Mouse (Mus musculus): ENCODE data around the gene Spats2. TPM values are rescaled to one million over a fixed set of nuclear protein-coding genes. Genes with fewer than 3 reads are reported as not detected.
A peak's percentile ranks its signal among the peaks of the same experiment; 100 is the strongest.

The Spats2 gene
- polyA plus RNA-seq, 1 experiment, result 39.1 TPM

GRCm38 (mm10) chr15:99096831-99097500, 28.8 kb upstream of the Spats2 start:
- peaks cover 45% of the 10 kb centered on the region for H3K27me3 ChIP-seq (ENCODE audit: control insufficient read depth, insufficient read depth, insufficient read length)
- H3K4me2 ChIP-seq (ENCODE audit: low read depth), result peak overlapping the region; percentile 98
- no peaks in the 10 kb centered on the region for H3K36me3 ChIP-seq (ENCODE audit: control insufficient read depth, insufficient read depth)
- H3K79me2 ChIP-seq (ENCODE audit: control insufficient read depth, insufficient read depth), result no peaks in the 10 kb centered on the region
- peak overlapping the region; percentile 1 for H3K4me3 ChIP-seq
- TF ChIP-seq POLR2AphosphoS2 (IDR thresholded peaks at IDR 0.05; ENCODE audit: insufficient read length, low read depth) (no peak), MYOG (IDR thresholded peaks at IDR 0.05; ENCODE audit: control insufficient read depth in 1 of 3, insufficient read depth in 1 of 3, insufficient read length in 2 of 3, low read depth in 2 of 3) (no peak), MAX (IDR thresholded peaks at IDR 0.05; ENCODE audit: low read depth) (no peak), MYOD1 (IDR thresholded peaks at IDR 0.05; ENCODE audit: control insufficient read depth in 1 of 3, insufficient read length in 2 of 3, low read depth in 2 of 3) (peak in 1 of 3 experiments; percentile 24), E2F4 (IDR thresholded peaks at IDR 0.05; ENCODE audit: insufficient read depth) (no peak)
- H3ac ChIP-seq (ENCODE audit: control insufficient read depth, insufficient read length), result no peak overlapping the region

GRCm38 (mm10) chr15:99097840-99098492, 27.8 kb upstream of the Spats2 start:
- peak overlapping the region; percentile 1 for H3K4me3 ChIP-seq

GRCm38 (mm10) chr15:99098493-99098861, 27.2 kb upstream of the Spats2 start:
- Histone ChIP-seq H3K4me3 (peak overlapping the region; percentile 1), H3K4me2 (ENCODE audit: low read depth) (peak overlapping the region; percentile 98), H3K79me2 (ENCODE audit: control insufficient read depth, insufficient read depth) (no peaks in the 10 kb centered on the region), H3K36me3 (ENCODE audit: control insufficient read depth, insufficient read depth) (no peaks in the 10 kb centered on the region), H3ac (ENCODE audit: control insufficient read depth, insufficient read length) (no peak overlapping the region), H3K27me3 (ENCODE audit: control insufficient read depth, insufficient read depth, insufficient read length) (peaks cover 43% of the 10 kb centered on the region)
- no peak for TF ChIP-seq MAX (IDR thresholded peaks at IDR 0.05; ENCODE audit: low read depth)
- no peak for TF ChIP-seq POLR2A (IDR thresholded peaks at IDR 0.05; ENCODE audit: insufficient read length, low read depth)
- TF ChIP-seq TCF3 (IDR thresholded peaks at IDR 0.05; ENCODE audit: insufficient read length, low read depth), result no peak
- no peak for TF ChIP-seq TCF12 (IDR thresholded peaks at IDR 0.05; ENCODE audit: insufficient read depth, poor library complexity, severe bottlenecking)
- TF ChIP-seq POLR2AphosphoS2 (IDR thresholded peaks at IDR 0.05; ENCODE audit: insufficient read length, low read depth), result no peak
- no peak for TF ChIP-seq CEBPB (IDR thresholded peaks at IDR 0.05; ENCODE audit: insufficient read depth, poor library complexity, severe bottlenecking)
- TF ChIP-seq SRF (IDR thresholded peaks at IDR 0.05; ENCODE audit: control insufficient read depth, insufficient read length, low read depth), result no peak
- TF ChIP-seq MYOG (IDR thresholded peaks at IDR 0.05; ENCODE audit: control insufficient read depth in 1 of 3, insufficient read depth in 1 of 3, insufficient read length in 2 of 3, low read depth in 2 of 3), result no peak
- TF ChIP-seq MYOD1 (IDR thresholded peaks at IDR 0.05; ENCODE audit: control insufficient read depth in 1 of 3, insufficient read length in 2 of 3, low read depth in 2 of 3), result no peak
- TF ChIP-seq USF1 (IDR thresholded peaks at IDR 0.05; ENCODE audit: low read depth), result no peak
- no peak for TF ChIP-seq REST (IDR thresholded peaks at IDR 0.05; ENCODE audit: insufficient read depth, insufficient read length)
- no peak for TF ChIP-seq E2F4 (IDR thresholded peaks at IDR 0.05; ENCODE audit: insufficient read depth)

More at GRCm38 (mm10) chr15:99097840-99098492, 27.8 kb upstream of the Spats2 start:
- Histone ChIP-seq H3K27me3 (ENCODE audit: control insufficient read depth, insufficient read depth, insufficient read length) (peaks cover 45% of the 10 kb centered on the region), H3K4me2 (ENCODE audit: low read depth) (peak overlapping the region; percentile 98), H3K36me3 (ENCODE audit: control insufficient read depth, insufficient read depth) (no peaks in the 10 kb centered on the region), H3K79me2 (ENCODE audit: control insufficient read depth, insufficient read depth) (no peaks in the 10 kb centered on the region), H3ac (ENCODE audit: control insufficient read depth, insufficient read length) (no peak overlapping the region)
- TF ChIP-seq POLR2AphosphoS2 (IDR thresholded peaks at IDR 0.05; ENCODE audit: insufficient read length, low read depth), result no peak
- TF ChIP-seq TCF12 (IDR thresholded peaks at IDR 0.05; ENCODE audit: insufficient read depth, poor library complexity, severe bottlenecking), result no peak
- no peak for TF ChIP-seq E2F4 (IDR thresholded peaks at IDR 0.05; ENCODE audit: insufficient read depth)
- TF ChIP-seq TCF3 (IDR thresholded peaks at IDR 0.05; ENCODE audit: insufficient read length, low read depth), result no peak
- TF ChIP-seq MYOG (IDR thresholded peaks at IDR 0.05; ENCODE audit: control insufficient read depth in 1 of 3, insufficient read depth in 1 of 3, insufficient read length in 2 of 3, low read depth in 2 of 3), result no peak
- TF ChIP-seq POLR2A (IDR thresholded peaks at IDR 0.05; ENCODE audit: insufficient read length, low read depth), result no peak
- no peak for TF ChIP-seq MYOD1 (IDR thresholded peaks at IDR 0.05; ENCODE audit: control insufficient read depth in 1 of 3, insufficient read length in 2 of 3, low read depth in 2 of 3)
- no peak for TF ChIP-seq SRF (IDR thresholded peaks at IDR 0.05; ENCODE audit: control insufficient read depth, insufficient read length, low read depth)
- no peak for TF ChIP-seq MAX (IDR thresholded peaks at IDR 0.05; ENCODE audit: low read depth)
- no peak for TF ChIP-seq CEBPB (IDR thresholded peaks at IDR 0.05; ENCODE audit: insufficient read depth, poor library complexity, severe bottlenecking)

DNA sequence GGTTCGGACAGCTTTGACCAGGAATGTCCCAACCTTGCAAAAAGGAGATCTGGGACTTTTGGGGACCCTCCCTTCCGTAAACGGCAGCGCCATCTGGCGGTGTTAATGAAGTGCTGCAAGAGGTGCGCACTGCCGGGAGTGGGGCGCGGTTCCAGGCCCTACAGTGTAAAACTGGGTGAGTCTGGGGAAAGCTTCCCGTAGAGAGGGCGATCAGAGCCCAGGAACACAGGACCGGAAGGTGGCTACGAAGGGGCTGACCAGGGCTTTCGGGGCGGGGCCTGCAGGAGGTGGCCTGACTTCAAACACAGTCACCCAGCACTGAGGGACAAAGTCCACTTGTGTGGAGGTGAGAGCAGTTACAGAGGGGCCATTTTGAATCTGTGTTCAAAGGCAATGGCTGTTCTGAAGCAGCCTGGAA, 26.6 kb upstream of the Spats2 start:
- Histone ChIP-seq H3K79me2 (ENCODE audit: control insufficient read depth, insufficient read depth) (no peaks in the 10 kb centered on the region), H3K27me3 (ENCODE audit: control insufficient read depth, insufficient read depth, insufficient read length) (peaks cover 39% of the 10 kb centered on the region), H3K4me2 (ENCODE audit: low read depth) (peak overlapping the region; percentile 98), H3ac (ENCODE audit: control insufficient read depth, insufficient read length) (no peak overlapping the region), H3K4me3 (peak overlapping the region; percentile 1), H3K36me3 (ENCODE audit: control insufficient read depth, insufficient read depth) (no peaks in the 10 kb centered on the region)
- TF ChIP-seq MAX (IDR thresholded peaks at IDR 0.05; ENCODE audit: low read depth) (no peak), SRF (IDR thresholded peaks at IDR 0.05; ENCODE audit: control insufficient read depth, insufficient read length, low read depth) (no peak), USF1 (IDR thresholded peaks at IDR 0.05; ENCODE audit: low read depth) (no peak), REST (IDR thresholded peaks at IDR 0.05; ENCODE audit: insufficient read depth, insufficient read length) (no peak), TCF3 (IDR thresholded peaks at IDR 0.05; ENCODE audit: insufficient read length, low read depth) (no peak), POLR2AphosphoS2 (IDR thresholded peaks at IDR 0.05; ENCODE audit: insufficient read length, low read depth) (no peak), E2F4 (IDR thresholded peaks at IDR 0.05; ENCODE audit: insufficient read depth) (no peak), POLR2A (IDR thresholded peaks at IDR 0.05; ENCODE audit: insufficient read length, low read depth) (no peak), MYOG (IDR thresholded peaks at IDR 0.05; ENCODE audit: control insufficient read depth in 1 of 3, insufficient read depth in 1 of 3, insufficient read length in 2 of 3, low read depth in 2 of 3) (no peak)
